Mouse (Mus musculus) MEL (cell line): Measurements from ENCODE around the gene Ms4a18. TPM values are rescaled to one million over a fixed set of nuclear protein-coding genes. Genes with fewer than 3 reads are reported as not detected.

Source experiments
- DNase-seq: peaks from one replicate; pipeline ENCODE4 v3.0.0; 2011; ENCODE audit warnings: low read depth, low spot score
- H3K27ac ChIP-seq: 2 replicates; pipeline ENCODE4 v1.5.1; 2012; ENCODE audit warnings: low read depth, mild to moderate bottlenecking, control low read depth, low read length, moderate library complexity; ENCODE audit not compliant: control insufficient read depth
- H3K27me3 ChIP-seq, 2 experiments: fragments of 150-350 bp in 1 of 2; sonication (generic) in 1 of 2; 2 replicates each; pipeline ENCODE4 v1.6.1; 2012; ENCODE audit warnings: low read length in 2 of 2, mild to moderate bottlenecking in 2 of 2, improper control_type of control experiment in 1 of 2, moderate library complexity in 1 of 2; ENCODE audit not compliant: insufficient read depth in 2 of 2, control insufficient read depth in 1 of 2
- H3K36me3 ChIP-seq, 2 experiments: 2 replicates each; pipeline ENCODE4 v1.6.1; 2012 to 2014; ENCODE audit warnings: low read length in 2 of 2, improper control_type of control experiment in 1 of 2, inconsistent platforms in 1 of 2, mild to moderate bottlenecking in 1 of 2; ENCODE audit not compliant: insufficient read depth in 2 of 2, control insufficient read depth in 1 of 2
- H3K4me1 ChIP-seq, 2 experiments: fragments of 150-350 bp in 1 of 2; sonication (generic) in 1 of 2; 2 replicates each; pipeline ENCODE4 v1.6.1; 2012; ENCODE audit warnings: low read length in 2 of 2, improper control_type of control experiment in 1 of 2, mild to moderate bottlenecking in 1 of 2; ENCODE audit not compliant: insufficient read depth in 2 of 2, control insufficient read depth in 1 of 2
- H3K4me3 ChIP-seq, 2 experiments: fragments of 150-350 bp in 1 of 2; sonication (generic) in 1 of 2; 2 replicates each; pipeline ENCODE4 v1.5.1; 2012; ENCODE audit warnings: low read depth in 2 of 2, low read length in 2 of 2, mild to moderate bottlenecking in 2 of 2, moderate library complexity in 2 of 2, control low read depth in 1 of 2, improper control_type of control experiment in 1 of 2; ENCODE audit not compliant: control insufficient read depth in 1 of 2, insufficient read depth in 1 of 2
- H3K79me2 ChIP-seq: 2 replicates; pipeline ENCODE4 v1.6.1; 2012; ENCODE audit warnings: mild to moderate bottlenecking, low read length, moderate library complexity; ENCODE audit not compliant: control insufficient read depth, poor library complexity, insufficient read depth
- H3K9ac ChIP-seq: 2 replicates; pipeline ENCODE4 v1.6.1; 2012; ENCODE audit warnings: low read depth, mild to moderate bottlenecking, control low read depth, low read length, moderate library complexity; ENCODE audit not compliant: control insufficient read depth, poor library complexity, severe bottlenecking
- H3K9me3 ChIP-seq: fragments of 150-350 bp; sonication (generic); replicated peaks from 2 replicates; pipeline ENCODE4 v1.6.1; 2012; ENCODE audit warnings: mild to moderate bottlenecking, low read length, improper control_type of control experiment, moderate library complexity; ENCODE audit not compliant: insufficient read depth
- BHLHE40 ChIP-seq: IDR thresholded peaks from 2 replicates; pipeline ENCODE4 v1.6.1; 2012; ENCODE audit warnings: low read depth, mild to moderate bottlenecking, inconsistent platforms, low read length, improper control_type of control experiment, borderline replicate concordance
- CHD1 ChIP-seq: IDR thresholded peaks from 2 replicates; pipeline ENCODE4 v1.6.1; 2012; ENCODE audit warnings: low read depth, mild to moderate bottlenecking, inconsistent platforms, low read length, improper control_type of control experiment
- CHD2 ChIP-seq: IDR thresholded peaks from 2 replicates; pipeline ENCODE4 v1.6.1; 2011; ENCODE audit warnings: low read length, improper control_type of control experiment
- CTCF ChIP-seq, 3 experiments: IDR thresholded peaks in 2 of 3; conservative IDR thresholded peaks in 1 of 3; 2 replicates each; pipeline ENCODE4 v1.5.1; 2011 to 2012; ENCODE audit warnings: low read length in 3 of 3, low read depth in 2 of 3, mild to moderate bottlenecking in 2 of 3, improper control_type of control experiment in 1 of 3, inconsistent platforms in 1 of 3, mixed read lengths in 1 of 3, moderate library complexity in 1 of 3; ENCODE audit not compliant: control insufficient read depth in 1 of 3, insufficient read depth in 1 of 3, poor library complexity in 1 of 3, severe bottlenecking in 1 of 3
- E2F4 ChIP-seq: IDR thresholded peaks from 2 replicates; pipeline ENCODE4 v1.6.1; 2011; ENCODE audit warnings: low read depth, low read length, improper control_type of control experiment, borderline replicate concordance
- ELF1 ChIP-seq: IDR thresholded peaks from 2 replicates; pipeline ENCODE4 v1.6.1; 2014; ENCODE audit warnings: low read depth, mild to moderate bottlenecking, inconsistent platforms, low read length, improper control_type of control experiment, moderate library complexity
- EP300 ChIP-seq, 2 experiments: IDR thresholded peaks; 2 replicates each; pipeline ENCODE4 v1.6.1; 2011; ENCODE audit warnings: improper control_type of control experiment in 2 of 2, low read length in 2 of 2, low read depth in 1 of 2, mild to moderate bottlenecking in 1 of 2
- ETS1 ChIP-seq: IDR thresholded peaks from 2 replicates; pipeline ENCODE4 v1.6.1; 2012; ENCODE audit warnings: low read depth, mild to moderate bottlenecking, inconsistent platforms, low read length, improper control_type of control experiment, moderate library complexity
- GABPA ChIP-seq: IDR thresholded peaks from 2 replicates; pipeline ENCODE4 v1.6.1; 2012; ENCODE audit warnings: low read depth, mild to moderate bottlenecking, inconsistent platforms, low read length, improper control_type of control experiment, moderate library complexity
- GATA1 ChIP-seq: IDR thresholded peaks from 2 replicates; pipeline ENCODE4 v1.6.1; 2011; ENCODE audit warnings: low read depth, low read length, improper control_type of control experiment
- HCFC1 ChIP-seq: IDR thresholded peaks from 2 replicates; pipeline ENCODE4 v1.6.1; 2012; ENCODE audit warnings: low read depth, mild to moderate bottlenecking, inconsistent platforms, low read length, improper control_type of control experiment, moderate library complexity
- JUND ChIP-seq: IDR thresholded peaks from 2 replicates; pipeline ENCODE4 v1.6.1; 2011; ENCODE audit warnings: low read depth, mild to moderate bottlenecking, improper control_type of control experiment, low read length
- KAT2A ChIP-seq: conservative IDR thresholded peaks from 2 replicates; pipeline ENCODE4 v1.6.1; 2012; ENCODE audit warnings: low read depth, low read length, improper control_type of control experiment, inconsistent platforms
- MAFK ChIP-seq: IDR thresholded peaks from 2 replicates; pipeline ENCODE4 v1.6.1; 2011; ENCODE audit warnings: low read depth, mild to moderate bottlenecking, low read length, improper control_type of control experiment, borderline replicate concordance
- MAX ChIP-seq: IDR thresholded peaks from 2 replicates; pipeline ENCODE4 v1.6.1; 2011; ENCODE audit warnings: low read length, improper control_type of control experiment
- MAZ ChIP-seq: IDR thresholded peaks from 2 replicates; pipeline ENCODE4 v1.6.1; 2012; ENCODE audit warnings: low read depth, mild to moderate bottlenecking, inconsistent platforms, low read length, improper control_type of control experiment
- MEF2A ChIP-seq: IDR thresholded peaks from 2 replicates; pipeline ENCODE4 v1.6.1; 2014; ENCODE audit warnings: low read depth, mild to moderate bottlenecking, inconsistent platforms, low read length, improper control_type of control experiment; ENCODE audit not compliant: poor library complexity, insufficient replicate concordance, severe bottlenecking; ENCODE audit errors: extremely low read depth
- MXI1 ChIP-seq: IDR thresholded peaks from 2 replicates; pipeline ENCODE4 v1.6.1; 2011; ENCODE audit warnings: mild to moderate bottlenecking, low read depth, low read length, improper control_type of control experiment
- MYB ChIP-seq: IDR thresholded peaks from 2 replicates; pipeline ENCODE4 v1.6.1; 2011; ENCODE audit warnings: mild to moderate bottlenecking, low read depth, low read length, improper control_type of control experiment
- MYC ChIP-seq: IDR thresholded peaks from 2 replicates; pipeline ENCODE4 v1.6.1; 2011; ENCODE audit warnings: low read depth, mild to moderate bottlenecking, low read length, improper control_type of control experiment, moderate library complexity
- NRF1 ChIP-seq: IDR thresholded peaks from 2 replicates; pipeline ENCODE4 v1.6.1; 2014; ENCODE audit warnings: low read depth, mild to moderate bottlenecking, inconsistent platforms, low read length, improper control_type of control experiment, moderate library complexity; ENCODE audit not compliant: poor library complexity, insufficient read depth, severe bottlenecking
- POLR2A ChIP-seq, 2 experiments: IDR thresholded peaks; 2 replicates each; pipeline ENCODE4 v1.6.1; 2011 to 2012; ENCODE audit warnings: low read length in 2 of 2, mild to moderate bottlenecking in 2 of 2, control low read depth in 1 of 2, improper control_type of control experiment in 1 of 2, low read depth in 1 of 2, moderate library complexity in 1 of 2; ENCODE audit not compliant: control insufficient read depth in 1 of 2, insufficient read depth in 1 of 2, poor library complexity in 1 of 2
- POLR2AphosphoS2 ChIP-seq: IDR thresholded peaks from 2 replicates; pipeline ENCODE4 v1.6.1; 2011; ENCODE audit warnings: low read length, improper control_type of control experiment
- POLR2AphosphoS5 ChIP-seq: IDR thresholded peaks from 2 replicates; pipeline ENCODE4 v1.6.1; 2012; ENCODE audit warnings: low read depth, borderline replicate concordance, mild to moderate bottlenecking, inconsistent platforms, low read length, moderate library complexity, mixed read lengths
- RAD21 ChIP-seq: IDR thresholded peaks from 2 replicates; pipeline ENCODE4 v1.6.1; 2011; ENCODE audit warnings: mild to moderate bottlenecking, low read depth, low read length, improper control_type of control experiment
- RCOR1 ChIP-seq: IDR thresholded peaks from 2 replicates; pipeline ENCODE4 v1.6.1; 2012; ENCODE audit warnings: low read depth, mild to moderate bottlenecking, inconsistent platforms, low read length, improper control_type of control experiment
- SIN3A ChIP-seq: IDR thresholded peaks from 2 replicates; pipeline ENCODE4 v1.6.1; 2012; ENCODE audit warnings: low read length, improper control_type of control experiment, inconsistent platforms
- SMC3 ChIP-seq: IDR thresholded peaks from 2 replicates; pipeline ENCODE4 v1.6.1; 2011; ENCODE audit warnings: low read depth, low read length, improper control_type of control experiment
- TAL1 ChIP-seq: IDR thresholded peaks from 2 replicates; pipeline ENCODE4 v1.6.1; 2012; ENCODE audit warnings: mild to moderate bottlenecking, inconsistent platforms, low read length, moderate library complexity, mixed read lengths
- TBP ChIP-seq: IDR thresholded peaks from 2 replicates; pipeline ENCODE4 v1.8.0; 2011; ENCODE audit warnings: low read depth, low read length, improper control_type of control experiment
- TCF12 ChIP-seq: IDR thresholded peaks from 2 replicates; pipeline ENCODE4 v1.6.1; 2014; ENCODE audit warnings: low read depth, mild to moderate bottlenecking, inconsistent platforms, low read length, improper control_type of control experiment, moderate library complexity
- UBTF ChIP-seq: IDR thresholded peaks from 2 replicates; pipeline ENCODE4 v1.6.1; 2012; ENCODE audit warnings: low read depth, mild to moderate bottlenecking, inconsistent platforms, low read length, improper control_type of control experiment, moderate library complexity, borderline replicate concordance; ENCODE audit not compliant: insufficient read depth
- USF1 ChIP-seq: IDR thresholded peaks from 2 replicates; pipeline ENCODE4 v1.6.1; 2014; ENCODE audit warnings: low read depth, mild to moderate bottlenecking, inconsistent platforms, low read length, improper control_type of control experiment, moderate library complexity
- ZC3H11A ChIP-seq: IDR thresholded peaks from 2 replicates; pipeline ENCODE4 v1.6.1; 2012; ENCODE audit warnings: low read depth, mild to moderate bottlenecking, inconsistent platforms, low read length, improper control_type of control experiment
- ZKSCAN1 ChIP-seq: IDR thresholded peaks from 2 replicates; pipeline ENCODE4 v1.6.1; 2012; ENCODE audit warnings: low read depth, mild to moderate bottlenecking, inconsistent platforms, low read length, improper control_type of control experiment, moderate library complexity
- ZMIZ1 ChIP-seq: IDR thresholded peaks from 2 replicates; pipeline ENCODE4 v1.6.1; 2012; ENCODE audit warnings: low read depth, mild to moderate bottlenecking, inconsistent platforms, low read length, improper control_type of control experiment, moderate library complexity
- ZNF384 ChIP-seq: IDR thresholded peaks from 2 replicates; pipeline ENCODE4 v1.6.1; 2012; ENCODE audit warnings: low read depth, mild to moderate bottlenecking, inconsistent platforms, low read length, improper control_type of control experiment
- polyA plus RNA-seq, 2 experiments: library from polyadenylated mRNA; stranded (reverse) in 1 of 2; unstranded in 1 of 2; fragments of >175 nt in 1 of 2; fragments of >200 nt in 1 of 2; gene quantifications; 2 replicates each; pipeline versions ENCODE4 v1.2.1 to v1.2.4; 2012; ENCODE audit warnings: low replicate concordance in 2 of 2, low read depth in 1 of 2; ENCODE audit not compliant: insufficient read length in 2 of 2, insufficient read depth in 1 of 2, missing spikeins in 1 of 2
- total RNA-seq: library from RNA; depleted of rRNA; stranded (reverse); fragments of 300-350 nt; gene quantifications from 2 replicates; pipeline ENCODE4 v1.2.3, GENCODE M21; 2012

Ms4a18 gene
- total and polyA plus RNA-seq, 3 experiments = not detected

- Histone ChIP-seq H3K27me3 (peaks cover 3% of the 10 kb centered on the region in 2 experiments; a peak in 2 of 4 replicates), H3K9ac (peak within 1 kb of the TSS; percentile 83), H3K9me3 (no peaks in the 10 kb centered on the region), H3K79me2 (peaks cover 34% of the 10 kb centered on the region), H3K27ac (peak within 1 kb of the TSS; percentile 85), H3K4me3 (peak within 1 kb of the TSS; percentile 84 to 95), H3K4me1 (peaks cover 0 to 13% of the 10 kb centered on the region in 2 experiments; a peak in 2 of 4 replicates), H3K36me3 (peaks cover 1 to 18% of the 10 kb centered on the region in 2 experiments; a peak in 2 of 4 replicates)
- peak; percentile 99 for DNase-seq
- TF ChIP-seq RCOR1 (no peak), ZNF384 (peak; percentile 35), TAL1 (no peak), SMC3 (no peak), MAZ (no peak), MAFK (no peak), E2F4 (no peak), CHD1 (no peak), POLR2AphosphoS2 (peak; percentile 57; the same call in 1 of the 2 replicates), EP300 (IDR thresholded peaks at IDR 0.05; ENCODE audit: low read depth in 1 of 2, low read length in 2 of 2) (no peak), ETS1 (peak; percentile 27; the same call in 1 of the 2 replicates), CHD2 (no peak), ELF1 (peak; percentile 92), MXI1 (peak; percentile 100), UBTF (no peak), BHLHE40 (peak; percentile 89; the same call in 1 of the 2 replicates), TCF12 (peak; percentile 41), CTCF (IDR thresholded peaks at IDR 0.05 in 2 of 3, conservative IDR thresholded peaks at IDR 0.05 in 1 of 3; ENCODE audit: control insufficient read depth in 1 of 3, insufficient read depth in 1 of 3, low read depth in 2 of 3, low read length in 3 of 3, poor library complexity in 1 of 3, severe bottlenecking in 1 of 3) (no peak), TBP (peak; percentile 75), RAD21 (no peak), ZMIZ1 (peak; percentile 52; the same call in 1 of the 2 replicates), GATA1 (no peak), GABPA (no peak), USF1 (peak; percentile 76), KAT2A (peak; percentile 76), ZC3H11A (no peak), POLR2A (IDR thresholded peaks at IDR 0.05; ENCODE audit: control insufficient read depth in 1 of 2, insufficient read depth in 1 of 2, low read depth in 1 of 2, low read length in 2 of 2, poor library complexity in 1 of 2) (peak; percentile 59 to 91; a peak in 3 of 4 replicates), MAX (peak; percentile 98), NRF1 (peak; percentile 77), ZKSCAN1 (no peak), MYC (peak; percentile 99), POLR2AphosphoS5 (no peak), MEF2A (no peak), SIN3A (peak; percentile 100), HCFC1 (peak; percentile 94), JUND (no peak), MYB (no peak)
These were observed 68.7 kb downstream of the Ms4a18 start, which contains the start of gene Ccdc86 for GRCm38 (mm10) chr19:10949112-10949511. Gene Ccdc86 (minus strand): TSS chr19:10949266.
